Mouse (Mus musculus) liver, adult 2 months (tissue): Measurements from ENCODE around the gene Otud4.

Experiments used
- CTCF ChIP-seq: fragments of 200-500 bp; IDR thresholded peaks from 2 replicates; pipeline ENCODE4 v1.5.1; 2011; ENCODE audit warnings: low read depth, low read length, control low read depth
- POLR2A ChIP-seq: fragments of 200-500 bp; IDR thresholded peaks from 2 replicates; pipeline ENCODE4 v1.6.1; 2011; ENCODE audit warnings: low read length, control low read depth; ENCODE audit not compliant: insufficient read depth; ENCODE audit errors: extremely low read depth

DNA sequence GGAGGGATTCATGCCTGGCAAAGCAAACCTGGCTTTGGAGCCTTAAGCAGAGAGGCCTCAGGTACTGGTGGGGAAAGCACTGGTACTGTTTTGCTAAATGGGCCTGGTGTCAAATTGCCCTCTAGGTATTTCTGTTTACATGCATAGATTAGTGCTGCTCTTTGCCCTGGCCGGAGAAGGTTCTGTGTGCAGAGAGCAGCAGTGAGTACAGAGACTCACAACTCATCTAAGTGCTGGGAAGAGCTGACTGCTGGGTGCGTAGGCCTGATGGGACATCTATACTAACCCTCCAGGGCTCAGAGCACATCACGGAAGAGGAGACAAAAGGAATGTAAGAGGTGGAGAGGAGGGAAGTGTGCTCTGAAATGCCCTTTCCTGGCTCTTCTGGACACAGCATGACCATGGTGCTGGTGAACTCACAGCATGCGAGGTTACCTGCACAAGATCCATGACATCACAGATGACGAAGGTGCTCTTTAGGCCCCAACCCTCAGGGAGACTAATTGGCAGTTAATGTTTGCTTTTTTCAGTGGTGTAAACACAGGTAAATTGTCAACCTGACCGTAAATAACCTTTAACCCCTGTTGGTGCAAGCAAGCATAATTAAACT lies 23.6 kb upstream of the Otud4 start:
- TF ChIP-seq POLR2A = no peak
- no peak for TF ChIP-seq CTCF
